Mouse (Mus musculus) hindbrain, embryonic 15.5 days (tissue): ENCODE results near the gene Gm4312. TPM values are rescaled to one million over a fixed set of nuclear protein-coding genes. Genes with fewer than 3 reads are reported as not detected.
"Not testable (repeated sequence)": the region's sequence is repeated elsewhere in the genome, so short reads cannot be mapped to it uniquely, and the experiment has no call there.

Experiments
- ATAC-seq: fragments of 200-750 bp; cut with Nextera tagmentation; 2 replicates; pipeline ENCODE4 v1.8.0; 2017; ENCODE audit warnings: low read depth, moderate number of reproducible peaks, moderate TSS enrichment; ENCODE audit not compliant: low FRiP score
- H3K27ac ChIP-seq: fragments of 300-500 bp; sonication (generic); replicated peaks from 2 replicates; pipeline ENCODE4 v1.5.1; 2015; ENCODE audit warnings: mild to moderate bottlenecking, inconsistent platforms
- H3K27me3 ChIP-seq: fragments of 300-500 bp; sonication (generic); 2 replicates; pipeline ENCODE4 v1.6.1; 2015; ENCODE audit warnings: control low read depth, inconsistent platforms
- H3K36me3 ChIP-seq: fragments of 300-500 bp; sonication (generic); 2 replicates; pipeline ENCODE4 v1.6.1; 2015; ENCODE audit warnings: control low read depth, inconsistent platforms
- H3K4me1 ChIP-seq: fragments of 300-500 bp; sonication (generic); replicated peaks from 2 replicates; pipeline ENCODE4 v1.6.1; 2015; ENCODE audit warnings: control low read depth, inconsistent platforms
- H3K4me2 ChIP-seq: fragments of 300-500 bp; sonication (generic); 2 replicates; pipeline ENCODE4 v1.6.1; 2015; ENCODE audit warnings: moderate library complexity, mild to moderate bottlenecking, inconsistent platforms
- H3K4me3 ChIP-seq: fragments of 300-500 bp; sonication (generic); 2 replicates; pipeline ENCODE4 v1.5.1; 2015; ENCODE audit warnings: mild to moderate bottlenecking, inconsistent platforms
- H3K9ac ChIP-seq: fragments of 300-500 bp; sonication (generic); 2 replicates; pipeline ENCODE4 v1.6.1; 2015; ENCODE audit warnings: inconsistent platforms
- H3K9me3 ChIP-seq: fragments of 300-500 bp; sonication (generic); 2 replicates; pipeline ENCODE4 v1.6.1; 2016; ENCODE audit warnings: control low read depth, inconsistent platforms
- WGBS: fragments of 180-500 bp; shearing (Covaris S2); methylation state at CpG from one replicate; pipeline ENCODE4 v1.1.7; 2015; 5-methylcytosine and 5-hydroxymethylcytosine counted together
- polyA plus RNA-seq: library from polyadenylated mRNA; unstranded; fragments of >200 nt; fragmentation: Nextera tagmentation; extraction: Ambion mirVana; gene quantifications from 2 replicates; pipeline ENCODE4 v1.2.1, GENCODE M21; 2015

Gm4312 gene
- polyA plus RNA-seq, result not detected in 2 replicates

- not testable (repeated sequence) for ATAC-seq, H3K9me3 ChIP-seq, H3K27ac ChIP-seq, H3K4me1 ChIP-seq, H3K36me3 ChIP-seq, H3K4me2 ChIP-seq, H3K4me3 ChIP-seq, H3K27me3 ChIP-seq, H3K9ac ChIP-seq
- no CpG with 5 or more reads among the region's 2 CpGs for WGBS
Observed at GRCm38 (mm10) chr10:100382460-100382859, at the start of gene Gm4312. Gene Gm4312 (minus strand): TSS chr10:100382560.

- H3K36me3 ChIP-seq, result no peaks in the 10 kb centered on the region
- no peak for ATAC-seq
- no peak overlapping the region for H3K9ac ChIP-seq
- no peaks in the 10 kb centered on the region for H3K9me3 ChIP-seq
- H3K27ac ChIP-seq, result no peak overlapping the region
- H3K27me3 ChIP-seq, result no peaks in the 10 kb centered on the region
- H3K4me1 ChIP-seq, result no peaks in the 10 kb centered on the region
- no peak overlapping the region for H3K4me2 ChIP-seq
- H3K4me3 ChIP-seq, result no peak overlapping the region
- WGBS, result 82% methylated on average over 2 of the region's 2 CpGs
Observed at GRCm38 (mm10) chr10:100427592-100427991, 45.2 kb upstream of the Gm4312 start.

DNA sequence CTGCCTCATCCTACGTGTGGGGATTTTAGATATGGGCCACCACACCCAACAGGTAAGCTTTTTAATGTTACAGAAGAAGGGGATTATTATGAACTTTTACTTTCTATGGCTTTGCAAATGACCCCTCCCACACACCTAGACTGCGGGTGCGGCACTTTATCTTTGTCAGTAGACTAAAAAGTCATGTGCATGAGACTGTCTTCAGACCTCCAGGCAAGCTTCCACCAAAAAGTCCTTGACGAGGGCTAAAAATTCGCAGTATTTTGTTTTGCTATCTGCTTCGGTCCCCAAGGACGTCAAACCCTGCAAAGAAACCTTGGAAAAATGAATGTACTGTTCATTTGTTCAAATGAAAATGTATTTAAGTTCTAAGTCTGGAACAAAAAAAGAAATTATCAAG, 33.2 kb upstream of the Gm4312 start:
- H3K4me3 ChIP-seq, result no peak overlapping the region
- no peak overlapping the region for H3K4me2 ChIP-seq
- H3K27me3 ChIP-seq, result no peaks in the 10 kb centered on the region
- no peak overlapping the region for H3K27ac ChIP-seq
- no peaks in the 10 kb centered on the region for H3K36me3 ChIP-seq
- H3K9ac ChIP-seq, result no peak overlapping the region
- WGBS, result 88% methylated on average over 7 of the region's 7 CpGs
- no peak for ATAC-seq
- H3K9me3 ChIP-seq, result no peaks in the 10 kb centered on the region
- no peaks in the 10 kb centered on the region for H3K4me1 ChIP-seq

DNA sequence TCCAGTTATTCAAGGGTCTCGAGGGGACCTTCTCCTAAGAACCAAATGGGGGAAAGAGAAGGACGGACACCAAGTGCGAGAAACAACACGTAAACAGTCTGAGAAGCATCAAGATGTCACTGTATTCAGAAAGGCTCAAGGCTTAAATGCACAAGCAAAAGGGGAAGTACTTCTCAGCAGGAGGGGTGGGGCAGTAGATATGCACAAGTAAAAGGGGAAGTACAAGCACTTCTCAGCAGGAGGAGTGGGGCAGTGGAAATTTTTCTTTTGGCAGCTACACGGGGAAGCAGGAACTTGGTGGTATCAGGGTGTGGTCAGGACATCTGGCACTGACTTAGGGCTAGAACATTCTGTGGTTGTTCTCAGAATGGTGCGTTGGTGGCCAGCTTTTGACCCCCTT, 19.9 kb upstream of the Gm4312 start:
- WGBS, result 87% methylated on average over 6 of the region's 6 CpGs
- not testable (repeated sequence) for H3K9ac ChIP-seq, H3K27ac ChIP-seq, H3K4me1 ChIP-seq, H3K36me3 ChIP-seq, H3K27me3 ChIP-seq, H3K4me3 ChIP-seq, H3K9me3 ChIP-seq, H3K4me2 ChIP-seq, ATAC-seq

DNA sequence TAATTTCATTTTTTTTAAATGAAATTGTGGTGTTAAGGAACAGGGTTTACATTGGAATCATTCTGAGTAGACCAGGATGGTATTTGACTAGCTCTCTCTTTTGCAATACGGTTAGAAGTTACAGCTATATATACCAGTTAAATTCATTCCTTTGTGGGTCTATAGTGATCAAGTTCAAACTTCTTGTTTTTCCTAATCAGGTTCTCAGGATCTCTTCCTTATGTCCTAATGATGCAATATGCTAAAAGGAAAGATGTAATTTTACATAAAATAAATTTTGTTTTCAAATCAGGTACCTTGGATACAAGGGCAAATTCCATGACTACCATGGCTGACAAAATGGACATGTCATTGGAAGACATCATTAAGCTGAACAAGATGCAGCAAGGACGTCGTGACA, 21.3 kb downstream of the Gm4312 start, which contains the start of gene Gm4307:
Gm4307 (plus strand) TSS at position 301 of the 400 bp plus-strand sequence.
- not testable (repeated sequence) for H3K4me2 ChIP-seq, H3K27me3 ChIP-seq, H3K9ac ChIP-seq, H3K36me3 ChIP-seq, H3K4me3 ChIP-seq, H3K9me3 ChIP-seq, H3K27ac ChIP-seq, H3K4me1 ChIP-seq, ATAC-seq
- no CpG with 5 or more reads among the region's 3 CpGs for WGBS

GRCm38 (mm10) chr10:100356841-100357240, 25.5 kb downstream of the Gm4312 start:
- ATAC-seq, H3K36me3 ChIP-seq, H3K27ac ChIP-seq, H3K9ac ChIP-seq, H3K4me2 ChIP-seq, H3K4me3 ChIP-seq, H3K27me3 ChIP-seq, H3K9me3 ChIP-seq, H3K4me1 ChIP-seq: not testable (repeated sequence)
- 77% methylated on average over 2 of the region's 2 CpGs for WGBS

DNA sequence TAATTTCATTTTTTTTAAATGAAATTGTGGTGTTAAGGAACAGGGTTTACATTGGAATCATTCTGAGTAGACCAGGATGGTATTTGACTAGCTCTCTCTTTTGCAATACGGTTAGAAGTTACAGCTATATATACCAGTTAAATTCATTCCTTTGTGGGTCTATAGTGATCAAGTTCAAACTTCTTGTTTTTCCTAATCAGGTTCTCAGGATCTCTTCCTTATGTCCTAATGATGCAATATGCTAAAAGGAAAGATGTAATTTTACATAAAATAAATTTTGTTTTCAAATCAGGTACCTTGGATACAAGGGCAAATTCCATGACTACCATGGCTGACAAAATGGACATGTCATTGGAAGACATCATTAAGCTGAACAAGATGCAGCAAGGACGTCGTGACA, 31.6 kb downstream of the Gm4312 start, which contains the start of gene Gm4305:
Gm4305 (plus strand) TSS at position 301 of the 400 bp plus-strand sequence.
- WGBS, result no CpG with 5 or more reads among the region's 3 CpGs
- not testable (repeated sequence) for H3K4me2 ChIP-seq, H3K9ac ChIP-seq, H3K36me3 ChIP-seq, ATAC-seq, H3K4me1 ChIP-seq, H3K9me3 ChIP-seq, H3K4me3 ChIP-seq, H3K27me3 ChIP-seq, H3K27ac ChIP-seq

GRCm38 (mm10) chr10:100345672-100346071, 36.7 kb downstream of the Gm4312 start, which contains the start of gene Gm4303:
Gene Gm4303 (plus strand): TSS chr10:100345972.
- ATAC-seq, result not testable (repeated sequence)

DNA sequence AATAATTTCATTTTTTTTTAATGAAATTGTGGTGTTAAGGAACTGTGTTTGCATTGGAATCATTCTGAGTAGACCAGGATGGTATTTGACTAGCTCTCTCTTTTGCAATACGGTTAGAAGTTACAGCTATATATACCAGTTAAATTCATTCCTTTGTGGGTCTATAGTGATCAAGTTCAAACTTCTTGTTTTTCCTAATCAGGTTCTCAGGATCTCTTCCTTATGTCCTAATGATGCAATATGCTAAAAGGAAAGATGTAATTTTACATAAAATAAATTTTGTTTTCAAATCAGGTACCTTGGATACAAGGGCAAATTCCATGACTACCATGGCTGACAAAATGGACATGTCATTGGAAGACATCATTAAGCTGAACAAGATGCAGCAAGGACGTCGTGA, 41.8 kb downstream of the Gm4312 start, which contains the start of gene Gm4302:
Gm4302 (plus strand) TSS at position 301 of the 400 bp plus-strand sequence.
- H3K4me2 ChIP-seq, H3K4me3 ChIP-seq, H3K36me3 ChIP-seq, ATAC-seq, H3K27me3 ChIP-seq, H3K4me1 ChIP-seq, H3K9me3 ChIP-seq, H3K9ac ChIP-seq, H3K27ac ChIP-seq: not testable (repeated sequence)
- no CpG with 5 or more reads among the region's 3 CpGs for WGBS

More at GRCm38 (mm10) chr10:100345672-100346071, 36.7 kb downstream of the Gm4312 start, which contains the start of gene Gm4303:
- WGBS, result no CpG with 5 or more reads among the region's 3 CpGs
- not testable (repeated sequence) for H3K36me3 ChIP-seq, H3K9me3 ChIP-seq, H3K27me3 ChIP-seq, H3K27ac ChIP-seq, H3K9ac ChIP-seq, H3K4me2 ChIP-seq, H3K4me1 ChIP-seq, H3K4me3 ChIP-seq

DNA sequence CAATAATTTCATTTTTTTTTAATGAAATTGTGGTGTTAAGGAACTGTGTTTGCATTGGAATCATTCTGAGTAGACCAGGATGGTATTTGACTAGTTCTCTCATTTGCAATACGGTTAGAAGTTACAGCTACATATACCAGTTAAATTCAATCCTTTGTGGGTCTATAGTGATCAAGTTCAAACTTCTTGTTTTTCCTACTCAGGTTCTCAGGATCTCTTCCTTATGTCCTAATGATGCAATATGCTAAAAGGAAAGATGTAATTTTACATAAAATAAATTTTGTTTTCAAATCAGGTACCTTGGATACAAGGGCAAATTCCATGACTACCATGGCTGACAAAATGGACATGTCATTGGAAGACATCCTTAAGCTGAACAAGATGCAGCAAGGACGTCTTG, 47.0 kb downstream of the Gm4312 start, which contains the start of gene Gm4301:
Gm4301 (plus strand) TSS at position 301 of the 400 bp plus-strand sequence.
- H3K9me3 ChIP-seq, H3K4me2 ChIP-seq, H3K27ac ChIP-seq, ATAC-seq, H3K9ac ChIP-seq, H3K4me3 ChIP-seq, H3K4me1 ChIP-seq, H3K27me3 ChIP-seq, H3K36me3 ChIP-seq: not testable (repeated sequence)
- WGBS, result no CpG with 5 or more reads among the region's 2 CpGs

Other genes starting within 250 kb of the Gm4312 start
- not detected in 2 replicates for gene Gm4301, start 46.9 kb downstream of the Gm4312 start, polyA plus RNA-seq
- not detected in 2 replicates for gene Gm4302, start 41.7 kb downstream of the Gm4312 start, polyA plus RNA-seq
- not detected in 2 replicates for gene Gm4303, start 36.6 kb downstream of the Gm4312 start, polyA plus RNA-seq
- not detected in 2 replicates for gene Gm4305, start 31.5 kb downstream of the Gm4312 start, polyA plus RNA-seq
- not detected in 2 replicates for gene Gm4307, start 21.2 kb downstream of the Gm4312 start, polyA plus RNA-seq
- gene Tmtc3, start 104.8 kb upstream of the Gm4312 start, polyA plus RNA-seq, result 11.6 and 12.4 TPM in 2 replicates
- gene Cep290, start 105.0 kb upstream of the Gm4312 start, polyA plus RNA-seq, result 5.9 and 6.0 TPM in 2 replicates
- 13.7 and 14.3 TPM in 2 replicates for gene 4930430F08Rik, start 207.9 kb upstream of the Gm4312 start, polyA plus RNA-seq
- 0.26 TPM in 1 of 2 replicates, not detected in the other for gene 1700017N19Rik, start 207.9 kb upstream of the Gm4312 start, polyA plus RNA-seq